Mouse (Mus musculus): ENCODE measurements around the gene Clcf1.

- TF ChIP-seq CTCF (IDR thresholded peaks at IDR 0.05; ENCODE audit: insufficient read depth, low read length) (no peak), POLR2A (IDR thresholded peaks at IDR 0.05; ENCODE audit: borderline replicate concordance, extremely low read depth, low read depth, low read length) (no peak)
Observed at GRCm38 (mm10) chr19:4175368-4175947, 38.6 kb upstream of the Clcf1 start, which contains the start of gene Carns1.

Data from lung, adult 2 months (tissue).